Mouse (Mus musculus) forebrain, embryonic 12.5 days (tissue): Measurements from ENCODE around the gene Trmo. TPM values are rescaled to one million over a fixed set of nuclear protein-coding genes. Genes with fewer than 3 reads are reported as not detected.

Experiments used
- polyA plus RNA-seq: library from polyadenylated mRNA; unstranded; fragments of >200 nt; fragmentation: Nextera tagmentation; extraction: Ambion mirVana; gene quantifications from 2 replicates; pipeline ENCODE4 v1.2.1, GENCODE M21; 2016

The Trmo gene
- polyA plus RNA-seq, 1 experiment from 2014 or later, result 9.9 TPM

Other genes starting within 250 kb of the Trmo start
- gene Xpa, start 193.1 kb downstream of the Trmo start, polyA plus RNA-seq, result 27.6 and 35.3 TPM in 2 replicates
- gene Foxe1, start 45.8 kb downstream of the Trmo start, polyA plus RNA-seq, result not detected in 2 replicates
- 2.0 and 2.8 TPM in 2 replicates for gene Hemgn, start 24.1 kb upstream of the Trmo start, polyA plus RNA-seq
- 301 and 311 TPM in 2 replicates for gene Anp32b, start 61.5 kb upstream of the Trmo start, polyA plus RNA-seq
- 63.5 and 75.8 TPM in 2 replicates for gene Nans, start 99.8 kb upstream of the Trmo start, polyA plus RNA-seq
- 0.95 and 1.7 TPM in 2 replicates for gene Trim14, start 146.7 kb upstream of the Trmo start, polyA plus RNA-seq
- 1.7 and 2.8 TPM in 2 replicates for gene Coro2a, start 212.8 kb upstream of the Trmo start, polyA plus RNA-seq